Mouse (Mus musculus): Measurements from ENCODE around the gene Olfr1418. TPM values are rescaled to one million over a fixed set of nuclear protein-coding genes. Genes with fewer than 3 reads are reported as not detected.

Gene Olfr1418
- polyA plus RNA-seq, 1 experiment from 2014 or later = not detected

GRCm38 (mm10) chr19:11813649-11814048 is 47.2 kb downstream of the Olfr1418 start:
- ATAC-seq = no peak
- Histone ChIP-seq H3K4me2 (ENCODE audit: low read depth, low read length) (no peak overlapping the region), H3K4me1 (ENCODE audit: control insufficient read depth, insufficient read depth, low read length) (peaks cover 34% of the 10 kb centered on the region), H3K36me3 (ENCODE audit: control insufficient read depth, insufficient read depth, low read length) (no peaks in the 10 kb centered on the region), H3K4me3 (ENCODE audit: low read length) (no peak overlapping the region), H3K27ac (ENCODE audit: low read length) (0 out of 2 replicates have a peak overlapping the region, but pooled peaks have one; percentile 43), H3K27me3 (replicated peaks; ENCODE audit: control insufficient read depth, insufficient read depth, low read length) (no peaks in the 10 kb centered on the region), H3K9ac (ENCODE audit: low read depth, low read length) (peak overlapping the region; percentile 12; the same call in 1 of the 2 replicates), H3K9me3 (ENCODE audit: control insufficient read depth, low read length) (no peaks in the 10 kb centered on the region)
- 28% methylated on average over 8 of the region's 8 CpGs for WGBS

DNA sequence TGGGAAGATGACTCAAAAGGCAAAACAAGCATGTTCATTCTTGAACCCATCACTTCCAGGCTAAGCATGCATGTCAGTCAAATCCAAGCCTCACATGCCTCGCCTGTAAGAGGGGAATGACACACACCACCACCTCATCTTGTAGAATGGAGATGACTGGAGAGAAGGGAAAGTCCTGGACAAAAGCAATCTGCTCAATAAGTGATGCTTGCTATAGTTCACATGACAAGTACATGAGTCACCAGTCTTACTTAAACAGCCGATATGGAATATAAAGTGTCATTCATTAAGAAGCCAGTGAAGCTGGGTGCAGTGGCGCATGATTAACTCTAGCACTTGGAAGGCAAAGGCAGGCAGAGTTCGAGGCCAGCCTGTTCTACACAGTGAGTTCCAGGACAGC is 47.7 kb downstream of the Olfr1418 start:
- Histone ChIP-seq H3K9ac (ENCODE audit: low read depth, low read length) (no peak overlapping the region), H3K4me3 (ENCODE audit: low read length) (no peak overlapping the region), H3K9me3 (ENCODE audit: control insufficient read depth, low read length) (no peaks in the 10 kb centered on the region), H3K27ac (ENCODE audit: low read length) (no peak overlapping the region), H3K36me3 (ENCODE audit: control insufficient read depth, insufficient read depth, low read length) (no peaks in the 10 kb centered on the region), H3K4me2 (ENCODE audit: low read depth, low read length) (no peak overlapping the region), H3K27me3 (replicated peaks; ENCODE audit: control insufficient read depth, insufficient read depth, low read length) (no peaks in the 10 kb centered on the region), H3K4me1 (ENCODE audit: control insufficient read depth, insufficient read depth, low read length) (peaks cover 34% of the 10 kb centered on the region)
- 62% methylated on average over 4 of the region's 4 CpGs for WGBS
- ATAC-seq = no peak

DNA sequence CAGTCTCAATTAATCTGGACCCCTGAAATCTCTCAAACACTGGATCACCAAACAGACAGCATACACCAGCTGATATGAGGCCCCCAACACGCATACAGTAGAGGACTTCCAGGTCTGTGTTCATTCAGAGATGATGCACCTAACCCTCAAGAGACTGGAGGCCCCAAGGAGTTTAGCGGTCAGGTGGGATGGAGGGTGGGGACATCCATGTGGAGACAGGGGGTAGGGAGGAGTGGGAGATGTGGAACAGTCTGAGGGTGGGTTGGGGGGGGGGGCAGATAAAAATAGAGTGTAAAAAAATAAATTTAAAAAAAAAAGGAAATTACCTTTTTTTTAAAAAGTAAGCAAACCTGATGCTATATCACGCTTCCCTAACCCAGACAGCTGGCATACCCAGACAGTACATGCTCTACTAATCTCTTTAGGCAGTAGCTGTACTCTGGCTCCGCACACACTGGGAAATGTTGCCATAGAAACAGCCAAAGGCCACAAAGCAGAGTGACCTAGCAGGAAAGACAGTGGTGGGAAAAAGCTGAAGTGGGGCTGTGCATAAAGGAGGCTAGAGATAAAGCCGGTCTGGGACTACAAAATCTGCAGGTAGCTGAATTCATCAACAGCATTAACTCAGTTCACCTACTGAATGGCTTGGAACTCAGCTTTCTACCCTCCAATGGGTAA is 49.0 kb downstream of the Olfr1418 start:
- 39% methylated on average over 5 of the region's 5 CpGs for WGBS
- H3K27me3 ChIP-seq (replicated peaks; ENCODE audit: control insufficient read depth, insufficient read depth, low read length) = no peaks in the 10 kb centered on the region
- peaks cover 32% of the 10 kb centered on the region for H3K4me1 ChIP-seq (ENCODE audit: control insufficient read depth, insufficient read depth, low read length)
- H3K4me2 ChIP-seq (ENCODE audit: low read depth, low read length) = no peak overlapping the region
- no peaks in the 10 kb centered on the region for H3K36me3 ChIP-seq (ENCODE audit: control insufficient read depth, insufficient read depth, low read length)
- peak overlapping the region; percentile 14; the same call in 1 of the 2 replicates for H3K27ac ChIP-seq (ENCODE audit: low read length)
- peak; percentile 79 for ATAC-seq
- no peaks in the 10 kb centered on the region for H3K9me3 ChIP-seq (ENCODE audit: control insufficient read depth, low read length)
- no peak overlapping the region for H3K9ac ChIP-seq (ENCODE audit: low read depth, low read length)
- no peak overlapping the region for H3K4me3 ChIP-seq (ENCODE audit: low read length)

- 63% methylated on average over 1 of the region's 1 CpGs for WGBS
- H3K4me1 ChIP-seq (ENCODE audit: control insufficient read depth, insufficient read depth, low read length) = peaks cover 27% of the 10 kb centered on the region
- no peak overlapping the region for H3K9ac ChIP-seq (ENCODE audit: low read depth, low read length)
- no peak for ATAC-seq
- H3K4me3 ChIP-seq (ENCODE audit: low read length) = no peak overlapping the region
- H3K27me3 ChIP-seq (replicated peaks; ENCODE audit: control insufficient read depth, insufficient read depth, low read length) = no peaks in the 10 kb centered on the region
- H3K9me3 ChIP-seq (ENCODE audit: control insufficient read depth, low read length) = no peaks in the 10 kb centered on the region
- no peak overlapping the region for H3K4me2 ChIP-seq (ENCODE audit: low read depth, low read length)
- no peak overlapping the region for H3K27ac ChIP-seq (ENCODE audit: low read length)
- no peaks in the 10 kb centered on the region for H3K36me3 ChIP-seq (ENCODE audit: control insufficient read depth, insufficient read depth, low read length)
These were observed 50.0 kb downstream of the Olfr1418 start for GRCm38 (mm10) chr19:11810856-11811255.

DNA sequence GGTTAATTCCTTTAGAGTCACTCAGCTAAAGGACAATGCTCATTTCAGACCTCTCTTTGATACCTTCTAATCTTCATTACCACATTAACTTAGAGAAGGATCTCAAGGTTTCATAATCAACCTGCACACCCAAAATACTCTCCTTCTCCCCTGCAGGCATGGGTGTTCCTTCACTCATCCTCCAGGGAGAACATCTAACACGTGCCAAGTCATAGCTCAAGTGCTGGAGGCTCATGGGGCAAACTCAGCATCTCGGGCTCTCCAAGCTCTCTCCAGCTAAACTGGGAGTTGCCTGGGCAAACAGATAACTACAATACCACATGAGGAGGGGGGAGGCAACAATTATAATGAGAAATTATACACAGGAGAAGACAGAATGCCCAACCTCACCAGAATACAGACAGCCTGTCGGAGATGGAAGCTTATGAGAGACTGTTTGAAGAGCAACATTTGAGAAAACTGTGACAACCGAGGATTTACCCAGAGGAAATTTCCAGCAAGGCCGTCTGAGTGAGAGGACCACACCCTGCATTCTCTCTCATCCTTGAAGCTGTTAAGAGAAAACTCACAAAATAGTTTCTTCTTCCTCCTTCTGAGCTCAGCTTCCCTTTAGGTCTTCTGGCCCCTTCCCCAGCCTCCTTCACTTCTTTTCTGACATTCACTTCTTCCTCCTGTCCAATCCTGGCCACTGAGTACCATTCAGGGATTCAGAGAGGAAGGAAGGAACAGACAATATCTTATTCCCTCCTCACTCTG is 50.7 kb downstream of the Olfr1418 start:
- no peak for ATAC-seq
- H3K9me3 ChIP-seq (ENCODE audit: control insufficient read depth, low read length) = no peaks in the 10 kb centered on the region
- no peaks in the 10 kb centered on the region for H3K36me3 ChIP-seq (ENCODE audit: control insufficient read depth, insufficient read depth, low read length)
- no peak overlapping the region for H3K4me3 ChIP-seq (ENCODE audit: low read length)
- H3K27me3 ChIP-seq (replicated peaks; ENCODE audit: control insufficient read depth, insufficient read depth, low read length) = no peaks in the 10 kb centered on the region
- H3K4me2 ChIP-seq (ENCODE audit: low read depth, low read length) = no peak overlapping the region
- H3K9ac ChIP-seq (ENCODE audit: low read depth, low read length) = no peak overlapping the region
- peaks cover 24% of the 10 kb centered on the region for H3K4me1 ChIP-seq (ENCODE audit: control insufficient read depth, insufficient read depth, low read length)
- no peak overlapping the region for H3K27ac ChIP-seq (ENCODE audit: low read length)
- 64% methylated on average over 5 of the region's 5 CpGs for WGBS

DNA sequence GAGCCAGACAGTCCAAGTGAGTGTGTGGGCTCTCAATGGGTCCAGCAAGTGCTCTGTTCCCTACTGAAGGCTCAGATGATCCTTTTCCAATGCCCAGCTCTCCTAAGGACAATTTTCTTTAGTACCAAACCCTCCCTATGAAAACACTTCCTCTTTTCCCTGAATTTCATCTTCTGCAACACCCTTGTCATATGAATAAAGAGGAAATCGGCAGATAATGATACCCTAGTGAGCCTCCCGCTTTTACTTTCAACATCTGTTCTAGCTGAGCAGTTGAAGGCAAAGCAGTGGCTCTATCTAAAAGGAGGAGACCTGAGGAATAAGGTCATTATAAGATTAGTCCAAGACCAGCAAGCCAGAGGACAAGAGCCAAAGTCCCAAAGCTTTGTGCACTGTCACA is 52.4 kb downstream of the Olfr1418 start:
- ATAC-seq = no peak
- no peaks in the 10 kb centered on the region for H3K36me3 ChIP-seq (ENCODE audit: control insufficient read depth, insufficient read depth, low read length)
- H3K27me3 ChIP-seq (replicated peaks; ENCODE audit: control insufficient read depth, insufficient read depth, low read length) = no peaks in the 10 kb centered on the region
- no peak overlapping the region for H3K9ac ChIP-seq (ENCODE audit: low read depth, low read length)
- H3K4me2 ChIP-seq (ENCODE audit: low read depth, low read length) = no peak overlapping the region
- no peak overlapping the region for H3K27ac ChIP-seq (ENCODE audit: low read length)
- H3K4me3 ChIP-seq (ENCODE audit: low read length) = no peak overlapping the region
- peaks cover 14% of the 10 kb centered on the region for H3K4me1 ChIP-seq (ENCODE audit: control insufficient read depth, insufficient read depth, low read length)
- H3K9me3 ChIP-seq (ENCODE audit: control insufficient read depth, low read length) = no peaks in the 10 kb centered on the region
- 87% methylated on average over 2 of the region's 2 CpGs for WGBS

DNA sequence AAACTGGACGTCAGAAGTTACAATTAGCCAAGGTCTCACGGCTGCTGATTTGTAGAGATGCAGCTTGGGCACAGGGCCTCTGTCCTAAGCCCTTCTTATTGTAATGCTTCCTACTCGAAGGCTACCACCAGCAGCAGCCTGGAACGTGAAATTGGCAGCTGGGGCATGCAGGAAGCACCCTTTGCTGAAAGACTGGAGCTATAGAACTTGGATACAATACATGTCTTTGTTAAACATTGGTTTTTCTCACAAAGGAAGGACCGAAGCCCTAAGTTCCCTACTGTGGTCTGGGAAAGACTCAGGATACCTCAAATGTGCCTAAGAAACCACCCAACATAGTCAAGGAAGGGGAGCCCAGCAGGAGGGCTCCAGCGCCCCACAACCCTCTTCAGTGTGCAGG is 53.0 kb downstream of the Olfr1418 start:
- H3K9me3 ChIP-seq (ENCODE audit: control insufficient read depth, low read length) = no peaks in the 10 kb centered on the region
- H3K4me3 ChIP-seq (ENCODE audit: low read length) = no peak overlapping the region
- H3K4me2 ChIP-seq (ENCODE audit: low read depth, low read length) = no peak overlapping the region
- H3K9ac ChIP-seq (ENCODE audit: low read depth, low read length) = no peak overlapping the region
- WGBS = 69% methylated on average over 6 of the region's 6 CpGs
- peaks cover 12% of the 10 kb centered on the region for H3K4me1 ChIP-seq (ENCODE audit: control insufficient read depth, insufficient read depth, low read length)
- ATAC-seq = no peak
- no peaks in the 10 kb centered on the region for H3K27me3 ChIP-seq (replicated peaks; ENCODE audit: control insufficient read depth, insufficient read depth, low read length)
- H3K27ac ChIP-seq (ENCODE audit: low read length) = no peak overlapping the region
- H3K36me3 ChIP-seq (ENCODE audit: control insufficient read depth, insufficient read depth, low read length) = no peaks in the 10 kb centered on the region; the same call in 1 of the 2 replicates

DNA sequence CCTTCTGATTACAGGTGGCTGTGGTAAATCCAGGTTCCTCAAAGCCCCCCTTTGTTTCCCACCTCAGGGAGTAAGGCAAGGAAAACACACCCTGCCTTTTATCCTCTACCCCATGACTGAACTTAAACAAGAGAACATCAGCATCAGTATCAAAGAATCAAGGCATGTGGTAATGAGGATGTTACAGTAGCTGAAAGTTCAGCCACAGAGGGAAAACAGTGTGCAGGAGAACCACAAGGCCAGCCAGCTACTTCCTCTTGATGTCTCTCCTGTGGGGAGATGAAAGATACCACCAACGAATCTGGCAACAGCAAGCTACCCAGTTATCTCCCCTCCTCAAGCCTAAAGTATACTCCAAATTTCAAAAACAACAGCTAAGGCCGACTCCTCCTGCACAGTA is 53.6 kb downstream of the Olfr1418 start:
- Histone ChIP-seq H3K4me2 (ENCODE audit: low read depth, low read length) (no peak overlapping the region), H3K27me3 (replicated peaks; ENCODE audit: control insufficient read depth, insufficient read depth, low read length) (no peaks in the 10 kb centered on the region), H3K4me1 (ENCODE audit: control insufficient read depth, insufficient read depth, low read length) (peaks cover 10% of the 10 kb centered on the region), H3K9ac (ENCODE audit: low read depth, low read length) (no peak overlapping the region), H3K4me3 (ENCODE audit: low read length) (no peak overlapping the region), H3K9me3 (ENCODE audit: control insufficient read depth, low read length) (no peaks in the 10 kb centered on the region), H3K36me3 (ENCODE audit: control insufficient read depth, insufficient read depth, low read length) (no peaks in the 10 kb centered on the region; the same call in 1 of the 2 replicates), H3K27ac (ENCODE audit: low read length) (no peak overlapping the region)
- WGBS = 58% methylated on average over 2 of the region's 2 CpGs
- no peak for ATAC-seq

DNA sequence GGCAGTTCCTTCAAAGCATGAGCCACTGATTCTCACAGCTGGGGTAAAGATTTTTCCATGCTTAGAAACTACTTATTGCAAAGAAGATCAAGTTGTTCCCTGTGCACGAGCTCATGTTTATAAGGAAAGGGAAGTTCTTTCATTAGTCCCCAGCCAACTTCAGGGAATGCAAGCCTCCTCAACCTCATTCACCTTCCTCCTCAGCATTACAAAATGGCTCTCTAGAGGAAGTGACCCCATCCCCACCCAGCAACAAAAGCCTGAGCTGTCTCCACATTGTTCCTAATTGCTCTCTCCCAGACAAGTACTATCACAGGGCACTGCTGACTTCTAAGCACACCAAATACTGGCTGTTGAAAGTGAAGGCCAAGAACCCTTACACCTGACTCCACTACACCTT is 56.4 kb downstream of the Olfr1418 start:
- Histone ChIP-seq H3K4me3 (ENCODE audit: low read length) (no peak overlapping the region), H3K9me3 (ENCODE audit: control insufficient read depth, low read length) (no peaks in the 10 kb centered on the region), H3K9ac (ENCODE audit: low read depth, low read length) (no peak overlapping the region), H3K27ac (ENCODE audit: low read length) (no peak overlapping the region), H3K4me1 (ENCODE audit: control insufficient read depth, insufficient read depth, low read length) (no peaks in the 10 kb centered on the region), H3K27me3 (replicated peaks; ENCODE audit: control insufficient read depth, insufficient read depth, low read length) (no peaks in the 10 kb centered on the region), H3K4me2 (ENCODE audit: low read depth, low read length) (no peak overlapping the region), H3K36me3 (ENCODE audit: control insufficient read depth, insufficient read depth, low read length) (no peaks in the 10 kb centered on the region; the same call in 1 of the 2 replicates)
- no peak for ATAC-seq
- WGBS = 57% methylated on average over 1 of the region's 1 CpGs

Measured in intestine, embryonic 16.5 days (tissue).